Mouse (Mus musculus): Measurements from ENCODE around the gene Samm50.

DNA sequence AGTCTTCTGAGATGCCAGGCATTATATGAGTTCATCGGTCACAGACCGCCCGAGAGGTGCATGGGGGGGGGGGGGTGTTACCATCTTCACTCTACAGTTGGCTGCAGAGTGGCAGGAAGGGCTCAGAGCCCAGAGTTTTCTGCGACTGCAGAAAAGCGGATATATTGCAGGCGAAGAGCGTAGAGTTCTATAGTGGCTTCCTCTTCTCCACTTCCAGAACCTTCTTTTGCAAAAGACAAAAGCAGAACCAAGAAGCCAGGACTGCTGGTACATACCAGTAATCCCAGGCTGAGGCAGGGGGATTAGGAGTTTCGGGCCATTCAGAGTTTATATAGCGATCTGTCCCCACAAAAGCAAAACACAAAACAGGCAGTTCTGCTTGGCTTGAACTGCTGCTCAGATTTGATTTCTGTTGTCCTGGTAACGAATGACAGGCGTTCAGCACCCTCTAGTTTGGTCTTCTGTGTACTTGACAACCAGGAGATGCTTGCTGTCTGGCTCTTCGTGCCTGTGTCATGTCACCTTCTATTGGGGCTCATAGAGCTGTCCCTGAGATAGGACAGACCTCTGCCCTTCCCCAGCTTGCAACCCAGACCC lies 64.3 kb downstream of the Samm50 start:
- TF ChIP-seq CTCF (IDR thresholded peaks at IDR 0.05) (no peak), EP300 (IDR thresholded peaks at IDR 0.05) (no peak)
